Mouse (Mus musculus): Measurements from ENCODE around the gene Gp9. TPM values are rescaled to one million over a fixed set of nuclear protein-coding genes. Genes with fewer than 3 reads are reported as not detected.

Gene Gp9
- total and polyA plus RNA-seq, 2 experiments, result 0.74 TPM; not detected in 1

- Histone ChIP-seq H3K4me1 (ENCODE audit: control insufficient read depth, insufficient read depth, low read length) (no peaks in the 10 kb centered on the region), H3K27ac (replicated peaks; ENCODE audit: insufficient read depth, low read depth, low read length) (no peak overlapping the region)
Observed at GRCm38 (mm10) chr6:87776663-87777062, 1.2 kb upstream of the Gp9 start.

GRCm38 (mm10) chr6:87778294-87779173 lies 662 bp downstream of the Gp9 start:
- no peak overlapping the region for H3K27ac ChIP-seq (replicated peaks; ENCODE audit: insufficient read depth, low read depth, low read length)
- no peak for DNase-seq (ENCODE audit: extremely low read depth, low read depth, low spot score)

More at GRCm38 (mm10) chr6:87776663-87777062, 1.2 kb upstream of the Gp9 start:
- 80% methylated on average over 1 of the region's 1 CpGs for WGBS
- Histone ChIP-seq H3K4me3 (ENCODE audit: insufficient read depth, low read depth, low read length) (no peak overlapping the region), H3K36me3 (ENCODE audit: control insufficient read depth, insufficient read depth, low read length) (no peaks in the 10 kb centered on the region), H3K9ac (ENCODE audit: low read depth, low read length) (no peak overlapping the region), H3K27me3 (ENCODE audit: control insufficient read depth, insufficient read depth, low read length) (no peaks in the 10 kb centered on the region), H3K79me2 (ENCODE audit: control insufficient read depth, insufficient read depth, low read length) (no peaks in the 10 kb centered on the region)
- no peak for DNase-seq (ENCODE audit: extremely low read depth, low read depth, low spot score)
- TF ChIP-seq CTCF (IDR thresholded peaks at IDR 0.05; ENCODE audit: low read depth, low read length) (no peak), POLR2A (IDR thresholded peaks at IDR 0.05; ENCODE audit: extremely low read depth, insufficient read depth, low read length) (no peak)

GRCm38 (mm10) chr6:87779174-87780165 lies 1.6 kb downstream of the Gp9 start:
- H3K9ac ChIP-seq (ENCODE audit: low read depth, low read length), result no peak overlapping the region
- H3K27me3 ChIP-seq (ENCODE audit: control insufficient read depth, insufficient read depth, low read length), result no peaks in the 10 kb centered on the region
- H3K79me2 ChIP-seq (ENCODE audit: control insufficient read depth, insufficient read depth, low read length), result no peaks in the 10 kb centered on the region
- no peaks in the 10 kb centered on the region for H3K36me3 ChIP-seq (ENCODE audit: control insufficient read depth, insufficient read depth, low read length)
- peak; percentile 63 for TF ChIP-seq CTCF (IDR thresholded peaks at IDR 0.05; ENCODE audit: low read depth, low read length)
- no peak for TF ChIP-seq POLR2A (IDR thresholded peaks at IDR 0.05; ENCODE audit: extremely low read depth, insufficient read depth, low read length)
- H3K4me3 ChIP-seq (ENCODE audit: insufficient read depth, low read depth, low read length), result no peak overlapping the region
- no peak for DNase-seq (ENCODE audit: extremely low read depth, low read depth, low spot score)
- no peak overlapping the region for H3K27ac ChIP-seq (replicated peaks; ENCODE audit: insufficient read depth, low read depth, low read length)
- WGBS, result 90% methylated on average over 11 of the region's 11 CpGs
- H3K4me1 ChIP-seq (ENCODE audit: control insufficient read depth, insufficient read depth, low read length), result no peaks in the 10 kb centered on the region

More at GRCm38 (mm10) chr6:87778294-87779173, 662 bp downstream of the Gp9 start:
- Histone ChIP-seq H3K9ac (ENCODE audit: low read depth, low read length) (no peak overlapping the region), H3K36me3 (ENCODE audit: control insufficient read depth, insufficient read depth, low read length) (no peaks in the 10 kb centered on the region), H3K4me3 (ENCODE audit: insufficient read depth, low read depth, low read length) (no peak overlapping the region), H3K27me3 (ENCODE audit: control insufficient read depth, insufficient read depth, low read length) (no peaks in the 10 kb centered on the region), H3K79me2 (ENCODE audit: control insufficient read depth, insufficient read depth, low read length) (no peaks in the 10 kb centered on the region), H3K4me1 (ENCODE audit: control insufficient read depth, insufficient read depth, low read length) (no peaks in the 10 kb centered on the region)
- TF ChIP-seq POLR2A (IDR thresholded peaks at IDR 0.05; ENCODE audit: extremely low read depth, insufficient read depth, low read length) (no peak), CTCF (IDR thresholded peaks at IDR 0.05; ENCODE audit: low read depth, low read length) (no peak)
- 69% methylated on average over 11 of the region's 11 CpGs for WGBS

- H3K4me3 ChIP-seq (ENCODE audit: insufficient read depth, low read depth, low read length), result no peak overlapping the region
- no peak for TF ChIP-seq CTCF (IDR thresholded peaks at IDR 0.05; ENCODE audit: low read depth, low read length)
- TF ChIP-seq POLR2A (IDR thresholded peaks at IDR 0.05; ENCODE audit: extremely low read depth, insufficient read depth, low read length), result no peak
- WGBS, result 89% methylated on average over 10 of the region's 10 CpGs
- no peaks in the 10 kb centered on the region for H3K36me3 ChIP-seq (ENCODE audit: control insufficient read depth, insufficient read depth, low read length)
- DNase-seq (ENCODE audit: extremely low read depth, low read depth, low spot score), result no peak
- no peak overlapping the region for H3K27ac ChIP-seq (replicated peaks; ENCODE audit: insufficient read depth, low read depth, low read length)
- H3K27me3 ChIP-seq (ENCODE audit: control insufficient read depth, insufficient read depth, low read length), result no peaks in the 10 kb centered on the region
- H3K9ac ChIP-seq (ENCODE audit: low read depth, low read length), result no peak overlapping the region
- H3K4me1 ChIP-seq (ENCODE audit: control insufficient read depth, insufficient read depth, low read length), result no peaks in the 10 kb centered on the region
- H3K79me2 ChIP-seq (ENCODE audit: control insufficient read depth, insufficient read depth, low read length), result no peaks in the 10 kb centered on the region
Observed at GRCm38 (mm10) chr6:87780546-87781301, 2.9 kb downstream of the Gp9 start.

- H3K27me3 ChIP-seq (ENCODE audit: control insufficient read depth, insufficient read depth, low read length), result no peaks in the 10 kb centered on the region
- no peak overlapping the region for H3K9ac ChIP-seq (ENCODE audit: low read depth, low read length)
- 79% methylated on average over 8 of the region's 8 CpGs for WGBS
- H3K4me3 ChIP-seq (ENCODE audit: insufficient read depth, low read depth, low read length), result no peak overlapping the region
- H3K79me2 ChIP-seq (ENCODE audit: control insufficient read depth, insufficient read depth, low read length), result no peaks in the 10 kb centered on the region
- TF ChIP-seq CTCF (IDR thresholded peaks at IDR 0.05; ENCODE audit: low read depth, low read length) (no peak), POLR2A (IDR thresholded peaks at IDR 0.05; ENCODE audit: extremely low read depth, insufficient read depth, low read length) (no peak)
- DNase-seq (ENCODE audit: extremely low read depth, low read depth, low spot score), result no peak
- no peak overlapping the region for H3K27ac ChIP-seq (replicated peaks; ENCODE audit: insufficient read depth, low read depth, low read length)
- peaks cover 3% of the 10 kb centered on the region; the same call in 1 of the 2 replicates for H3K4me1 ChIP-seq (ENCODE audit: control insufficient read depth, insufficient read depth, low read length)
- H3K36me3 ChIP-seq (ENCODE audit: control insufficient read depth, insufficient read depth, low read length), result no peaks in the 10 kb centered on the region
Observed at GRCm38 (mm10) chr6:87784033-87784432, 6.2 kb downstream of the Gp9 start.

Data from liver, adult 2 months (tissue).